Mouse (Mus musculus) bone marrow macrophage, adult 2 months (primary cell): ENCODE measurements around the gene Frmd4a.

ENCODE experiments used
- CTCF ChIP-seq: IDR thresholded peaks from 2 replicates; pipeline ENCODE4 v1.5.1; 2012; ENCODE audit warnings: low read depth, mild to moderate bottlenecking, low read length, moderate library complexity
- POLR2A ChIP-seq: IDR thresholded peaks from 2 replicates; pipeline ENCODE4 v1.6.1; 2012; ENCODE audit warnings: mild to moderate bottlenecking, low read depth, low read length, borderline replicate concordance

DNA sequence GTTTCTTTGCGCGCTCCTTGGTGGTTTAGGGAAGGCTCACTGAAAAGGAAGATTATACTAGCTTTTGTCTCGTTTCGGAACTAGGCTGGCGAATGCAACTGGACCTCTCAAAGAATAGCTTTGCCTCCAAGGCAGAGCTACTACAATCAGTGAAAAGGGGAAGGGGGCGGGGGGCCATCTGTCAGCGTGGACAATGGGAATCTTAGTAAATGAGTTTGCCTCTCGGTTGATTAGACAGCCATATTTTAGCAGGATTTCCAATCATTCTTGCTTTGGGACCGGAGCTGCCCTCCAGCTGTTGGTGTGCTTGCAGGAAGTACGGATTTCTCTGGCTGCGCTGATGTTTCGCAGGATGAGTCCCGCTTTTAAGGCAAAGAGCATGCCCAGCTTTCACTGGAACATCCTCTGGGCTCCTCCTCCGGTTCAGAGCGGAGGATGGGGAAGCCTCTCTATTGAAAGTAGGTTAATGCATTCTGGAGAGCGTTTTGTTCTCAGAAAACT lies 135.7 kb downstream of the Frmd4a start:
- TF ChIP-seq POLR2A (no peak), CTCF (no peak)
